Mouse (Mus musculus): ENCODE data around the gene Thsd7a. TPM values are rescaled to one million over a fixed set of nuclear protein-coding genes. Genes with fewer than 3 reads are reported as not detected.

The Thsd7a gene
- polyA plus RNA-seq, 1 experiment from 2014 or later: 2.5 TPM

GRCm38 (mm10) chr6:12467339-12468124 is 281.7 kb downstream of the Thsd7a start:
- no peak overlapping the region for H3K9ac ChIP-seq (ENCODE audit: low read depth, low read length)
- H3K27me3 ChIP-seq (ENCODE audit: control insufficient read depth, insufficient read depth, low read length): no peaks in the 10 kb centered on the region
- H3K27ac ChIP-seq (ENCODE audit: low read depth, low read length): peak overlapping the region; percentile 15; the same call in 1 of the 2 replicates
- 48% methylated on average over 7 of the region's 7 CpGs for WGBS (ENCODE audit: insufficient replicate concordance)
- peaks cover 7% of the 10 kb centered on the region for H3K4me1 ChIP-seq (ENCODE audit: control insufficient read depth, insufficient read depth, low read length)
- H3K36me3 ChIP-seq (ENCODE audit: control insufficient read depth, insufficient read depth, low read length): no peaks in the 10 kb centered on the region
- no peak for ATAC-seq (replicated peaks; ENCODE audit: insufficient number of reproducible peaks, low FRiP score, low TSS enrichment)
- no peak overlapping the region for H3K4me2 ChIP-seq
- no peak overlapping the region for H3K4me3 ChIP-seq (ENCODE audit: low read depth, low read length)
- no peaks in the 10 kb centered on the region for H3K9me3 ChIP-seq (replicated peaks; ENCODE audit: control insufficient read depth, low read length)

GRCm38 (mm10) chr6:12458841-12459240 is 290.4 kb downstream of the Thsd7a start:
- Histone ChIP-seq H3K4me2 (no peak overlapping the region), H3K4me1 (ENCODE audit: control insufficient read depth, insufficient read depth, low read length) (no peaks in the 10 kb centered on the region), H3K27ac (ENCODE audit: low read depth, low read length) (no peak overlapping the region), H3K9me3 (replicated peaks; ENCODE audit: control insufficient read depth, low read length) (no peaks in the 10 kb centered on the region), H3K27me3 (ENCODE audit: control insufficient read depth, insufficient read depth, low read length) (no peaks in the 10 kb centered on the region), H3K4me3 (ENCODE audit: low read depth, low read length) (no peak overlapping the region), H3K36me3 (ENCODE audit: control insufficient read depth, insufficient read depth, low read length) (no peaks in the 10 kb centered on the region), H3K9ac (ENCODE audit: low read depth, low read length) (no peak overlapping the region)
- WGBS (ENCODE audit: insufficient replicate concordance): 24% methylated on average over 4 of the region's 4 CpGs
- no peak for ATAC-seq (replicated peaks; ENCODE audit: insufficient number of reproducible peaks, low FRiP score, low TSS enrichment)

GRCm38 (mm10) chr6:12457451-12457850 is 291.8 kb downstream of the Thsd7a start:
- Histone ChIP-seq H3K4me2 (no peak overlapping the region), H3K4me1 (ENCODE audit: control insufficient read depth, insufficient read depth, low read length) (no peaks in the 10 kb centered on the region), H3K36me3 (ENCODE audit: control insufficient read depth, insufficient read depth, low read length) (no peaks in the 10 kb centered on the region), H3K9me3 (replicated peaks; ENCODE audit: control insufficient read depth, low read length) (no peaks in the 10 kb centered on the region), H3K27me3 (ENCODE audit: control insufficient read depth, insufficient read depth, low read length) (no peaks in the 10 kb centered on the region), H3K9ac (ENCODE audit: low read depth, low read length) (no peak overlapping the region), H3K4me3 (ENCODE audit: low read depth, low read length) (no peak overlapping the region), H3K27ac (ENCODE audit: low read depth, low read length) (no peak overlapping the region)
- 78% methylated on average over 1 of the region's 1 CpGs for WGBS (ENCODE audit: insufficient replicate concordance)
- no peak for ATAC-seq (replicated peaks; ENCODE audit: insufficient number of reproducible peaks, low FRiP score, low TSS enrichment)

GRCm38 (mm10) chr6:12454876-12455485 is 294.2 kb downstream of the Thsd7a start:
- H3K27ac ChIP-seq (ENCODE audit: low read depth, low read length): no peak overlapping the region
- no peaks in the 10 kb centered on the region for H3K4me1 ChIP-seq (ENCODE audit: control insufficient read depth, insufficient read depth, low read length)
- no peaks in the 10 kb centered on the region for H3K9me3 ChIP-seq (replicated peaks; ENCODE audit: control insufficient read depth, low read length)
- H3K9ac ChIP-seq (ENCODE audit: low read depth, low read length): no peak overlapping the region
- WGBS (ENCODE audit: insufficient replicate concordance): 79% methylated on average over 1 of the region's 1 CpGs
- no peaks in the 10 kb centered on the region for H3K36me3 ChIP-seq (ENCODE audit: control insufficient read depth, insufficient read depth, low read length)
- H3K4me3 ChIP-seq (ENCODE audit: low read depth, low read length): no peak overlapping the region
- H3K27me3 ChIP-seq (ENCODE audit: control insufficient read depth, insufficient read depth, low read length): no peaks in the 10 kb centered on the region
- ATAC-seq (replicated peaks; ENCODE audit: insufficient number of reproducible peaks, low FRiP score, low TSS enrichment): no peak
- H3K4me2 ChIP-seq: no peak overlapping the region

GRCm38 (mm10) chr6:12454132-12454531 is 295.1 kb downstream of the Thsd7a start:
- Histone ChIP-seq H3K27me3 (ENCODE audit: control insufficient read depth, insufficient read depth, low read length) (no peaks in the 10 kb centered on the region), H3K27ac (ENCODE audit: low read depth, low read length) (no peak overlapping the region), H3K4me1 (ENCODE audit: control insufficient read depth, insufficient read depth, low read length) (no peaks in the 10 kb centered on the region), H3K9ac (ENCODE audit: low read depth, low read length) (no peak overlapping the region), H3K4me3 (ENCODE audit: low read depth, low read length) (no peak overlapping the region), H3K9me3 (replicated peaks; ENCODE audit: control insufficient read depth, low read length) (no peaks in the 10 kb centered on the region), H3K4me2 (no peak overlapping the region), H3K36me3 (ENCODE audit: control insufficient read depth, insufficient read depth, low read length) (no peaks in the 10 kb centered on the region)
- no peak for ATAC-seq (replicated peaks; ENCODE audit: insufficient number of reproducible peaks, low FRiP score, low TSS enrichment)
- WGBS (ENCODE audit: insufficient replicate concordance): 18% methylated on average over 3 of the region's 3 CpGs

GRCm38 (mm10) chr6:12448851-12449250 is 300.4 kb downstream of the Thsd7a start:
- Histone ChIP-seq H3K4me1 (ENCODE audit: control insufficient read depth, insufficient read depth, low read length) (no peaks in the 10 kb centered on the region), H3K9ac (ENCODE audit: low read depth, low read length) (no peak overlapping the region), H3K27me3 (ENCODE audit: control insufficient read depth, insufficient read depth, low read length) (no peaks in the 10 kb centered on the region), H3K4me3 (ENCODE audit: low read depth, low read length) (no peak overlapping the region), H3K27ac (ENCODE audit: low read depth, low read length) (no peak overlapping the region), H3K4me2 (no peak overlapping the region), H3K36me3 (ENCODE audit: control insufficient read depth, insufficient read depth, low read length) (no peaks in the 10 kb centered on the region), H3K9me3 (replicated peaks; ENCODE audit: control insufficient read depth, low read length) (no peaks in the 10 kb centered on the region)
- no peak for ATAC-seq (replicated peaks; ENCODE audit: insufficient number of reproducible peaks, low FRiP score, low TSS enrichment)
- 85% methylated on average over 3 of the region's 3 CpGs for WGBS (ENCODE audit: insufficient replicate concordance)

GRCm38 (mm10) chr6:12445486-12445885 is 303.7 kb downstream of the Thsd7a start:
- no peaks in the 10 kb centered on the region for H3K9me3 ChIP-seq (replicated peaks; ENCODE audit: control insufficient read depth, low read length)
- no peak overlapping the region for H3K4me2 ChIP-seq
- H3K4me3 ChIP-seq (ENCODE audit: low read depth, low read length): no peak overlapping the region
- H3K9ac ChIP-seq (ENCODE audit: low read depth, low read length): no peak overlapping the region
- no peaks in the 10 kb centered on the region for H3K27me3 ChIP-seq (ENCODE audit: control insufficient read depth, insufficient read depth, low read length)
- H3K36me3 ChIP-seq (ENCODE audit: control insufficient read depth, insufficient read depth, low read length): no peaks in the 10 kb centered on the region
- H3K4me1 ChIP-seq (ENCODE audit: control insufficient read depth, insufficient read depth, low read length): no peaks in the 10 kb centered on the region
- H3K27ac ChIP-seq (ENCODE audit: low read depth, low read length): no peak overlapping the region
- 83% methylated on average over 2 of the region's 2 CpGs for WGBS (ENCODE audit: insufficient replicate concordance)
- no peak for ATAC-seq (replicated peaks; ENCODE audit: insufficient number of reproducible peaks, low FRiP score, low TSS enrichment)

- Histone ChIP-seq H3K36me3 (ENCODE audit: control insufficient read depth, insufficient read depth, low read length) (no peaks in the 10 kb centered on the region), H3K4me3 (ENCODE audit: low read depth, low read length) (no peak overlapping the region), H3K4me2 (no peak overlapping the region), H3K9ac (ENCODE audit: low read depth, low read length) (no peak overlapping the region), H3K27me3 (ENCODE audit: control insufficient read depth, insufficient read depth, low read length) (no peaks in the 10 kb centered on the region), H3K9me3 (replicated peaks; ENCODE audit: control insufficient read depth, low read length) (no peaks in the 10 kb centered on the region), H3K4me1 (ENCODE audit: control insufficient read depth, insufficient read depth, low read length) (no peaks in the 10 kb centered on the region), H3K27ac (ENCODE audit: low read depth, low read length) (no peak overlapping the region)
- ATAC-seq (replicated peaks; ENCODE audit: insufficient number of reproducible peaks, low FRiP score, low TSS enrichment): no peak
Measured at GRCm38 (mm10) chr6:12439561-12439960, 309.6 kb downstream of the Thsd7a start.

GRCm38 (mm10) chr6:12419070-12419469 is 330.1 kb downstream of the Thsd7a start:
- Histone ChIP-seq H3K4me2 (no peak overlapping the region), H3K27ac (ENCODE audit: low read depth, low read length) (no peak overlapping the region), H3K27me3 (ENCODE audit: control insufficient read depth, insufficient read depth, low read length) (no peaks in the 10 kb centered on the region), H3K9me3 (replicated peaks; ENCODE audit: control insufficient read depth, low read length) (no peaks in the 10 kb centered on the region), H3K4me1 (ENCODE audit: control insufficient read depth, insufficient read depth, low read length) (no peaks in the 10 kb centered on the region), H3K9ac (ENCODE audit: low read depth, low read length) (no peak overlapping the region), H3K4me3 (ENCODE audit: low read depth, low read length) (no peak overlapping the region), H3K36me3 (ENCODE audit: control insufficient read depth, insufficient read depth, low read length) (no peaks in the 10 kb centered on the region)
- no peak for ATAC-seq (replicated peaks; ENCODE audit: insufficient number of reproducible peaks, low FRiP score, low TSS enrichment)
- 84% methylated on average over 10 of the region's 10 CpGs for WGBS (ENCODE audit: insufficient replicate concordance)
